Mouse (Mus musculus) liver, adult 2 months (tissue): Measurements from ENCODE around the gene Jkamp. TPM values are rescaled to one million over a fixed set of nuclear protein-coding genes. Genes with fewer than 3 reads are reported as not detected.

Experiments used
- DNase-seq: peaks from one replicate; pipeline ENCODE4 v3.0.0-alpha.2; 2011; ENCODE audit warnings: low read depth, low spot score; ENCODE audit errors: extremely low read depth
- H3K27ac ChIP-seq: fragments of 200-500 bp; replicated peaks from 2 replicates; pipeline ENCODE4 v1.5.1; 2012; ENCODE audit warnings: low read depth, mild to moderate bottlenecking, control low read depth, inconsistent platforms, low read length; ENCODE audit not compliant: insufficient read depth
- H3K27me3 ChIP-seq: fragments of 200-500 bp; 2 replicates; pipeline ENCODE4 v1.6.1; 2012; ENCODE audit warnings: mild to moderate bottlenecking, moderate library complexity, low read length, inconsistent platforms; ENCODE audit not compliant: control insufficient read depth, insufficient read depth
- H3K36me3 ChIP-seq: fragments of 200-500 bp; 2 replicates; pipeline ENCODE4 v1.6.1; 2012; ENCODE audit warnings: low read length, inconsistent platforms; ENCODE audit not compliant: control insufficient read depth, insufficient read depth
- H3K4me1 ChIP-seq: fragments of 200-500 bp; 2 replicates; pipeline ENCODE4 v1.6.1; 2011; ENCODE audit warnings: low read length; ENCODE audit not compliant: control insufficient read depth, insufficient read depth
- H3K4me3 ChIP-seq: fragments of 200-500 bp; 2 replicates; pipeline ENCODE4 v1.5.1; 2011; ENCODE audit warnings: low read depth, mild to moderate bottlenecking, control low read depth, low read length, moderate library complexity; ENCODE audit not compliant: insufficient read depth
- H3K79me2 ChIP-seq: fragments of 200-500 bp; 2 replicates; pipeline ENCODE4 v1.6.1; 2012; ENCODE audit warnings: inconsistent platforms, mild to moderate bottlenecking, low read length, moderate library complexity; ENCODE audit not compliant: control insufficient read depth, insufficient read depth
- H3K9ac ChIP-seq: fragments of 200-500 bp; 2 replicates; pipeline ENCODE4 v1.6.1; 2012; ENCODE audit warnings: low read depth, mild to moderate bottlenecking, control low read depth, inconsistent platforms, low read length
- CTCF ChIP-seq: fragments of 200-500 bp; IDR thresholded peaks from 2 replicates; pipeline ENCODE4 v1.5.1; 2011; ENCODE audit warnings: low read depth, low read length, control low read depth
- POLR2A ChIP-seq: fragments of 200-500 bp; IDR thresholded peaks from 2 replicates; pipeline ENCODE4 v1.6.1; 2011; ENCODE audit warnings: low read length, control low read depth; ENCODE audit not compliant: insufficient read depth; ENCODE audit errors: extremely low read depth
- WGBS: fragments of 180-500 bp; shearing (Covaris S2); methylation state at CpG from one replicate; pipeline ENCODE4 v1.1.7; 2018; 5-methylcytosine and 5-hydroxymethylcytosine counted together
- polyA plus RNA-seq: library from polyadenylated mRNA; depleted of rRNA; stranded (reverse); fragments of >200 nt; gene quantifications from 2 replicates; pipeline ENCODE4 v1.2.3, GENCODE M21; 2012
- total RNA-seq: library from RNA; depleted of rRNA; stranded (reverse); fragments of >200 nt; gene quantifications from 2 replicates; pipeline ENCODE4 v1.2.3, GENCODE M21; 2014

The Jkamp gene
- total and polyA plus RNA-seq, 2 experiments = 30.3 to 45.8 TPM

DNA sequence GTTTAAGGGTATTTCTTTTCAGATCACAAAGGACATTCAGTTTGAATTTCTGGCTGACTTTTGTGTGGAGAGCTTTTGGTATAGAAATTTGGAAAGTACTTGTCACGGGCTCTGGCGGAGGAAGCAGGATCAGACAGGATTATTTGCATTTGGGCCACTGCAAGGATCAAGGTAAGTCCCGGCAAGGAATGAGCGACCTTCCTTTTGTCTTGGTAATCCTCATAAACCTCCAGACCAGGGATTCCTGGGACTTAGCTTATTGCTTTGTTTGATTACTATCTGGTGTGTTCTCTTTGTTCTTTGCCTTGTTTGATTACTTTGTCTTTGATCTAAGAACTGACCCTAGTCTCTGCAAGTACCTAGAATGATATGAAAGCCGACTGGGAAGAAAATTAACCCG, 31.5 kb upstream of the Jkamp start:
- Histone ChIP-seq H3K9ac (no peak overlapping the region), H3K27me3 (no peaks in the 10 kb centered on the region), H3K27ac (no peak overlapping the region), H3K79me2 (no peaks in the 10 kb centered on the region), H3K4me1 (no peaks in the 10 kb centered on the region), H3K36me3 (no peaks in the 10 kb centered on the region), H3K4me3 (no peak overlapping the region)
- TF ChIP-seq POLR2A = no peak
- 58% methylated on average over 6 of the region's 6 CpGs for WGBS
- no peak for DNase-seq

DNA sequence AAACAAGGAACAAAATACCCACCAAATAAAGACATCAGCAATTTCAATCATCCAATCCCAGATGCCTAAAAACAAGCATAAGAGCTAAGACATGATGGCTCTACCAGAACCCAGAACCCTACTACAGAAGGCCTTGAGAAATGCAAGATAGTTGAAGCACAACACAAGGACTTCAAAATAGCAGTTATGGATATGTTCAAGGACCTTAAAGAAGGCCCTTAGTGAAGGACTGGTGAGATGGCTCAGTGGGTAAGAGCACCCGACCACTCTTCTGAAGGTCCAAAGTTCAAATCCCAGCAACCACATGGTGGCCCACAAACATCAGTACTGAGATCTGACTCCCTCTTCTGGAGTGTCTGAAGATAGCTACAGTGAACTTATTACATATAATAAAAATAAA, 27.6 kb upstream of the Jkamp start:
- Histone ChIP-seq H3K4me1 (no peaks in the 10 kb centered on the region), H3K27ac (no peak overlapping the region), H3K79me2 (no peaks in the 10 kb centered on the region), H3K9ac (no peak overlapping the region), H3K36me3 (no peaks in the 10 kb centered on the region), H3K27me3 (no peaks in the 10 kb centered on the region), H3K4me3 (no peak overlapping the region)
- TF ChIP-seq CTCF (no peak), POLR2A (no peak)
- 73% methylated on average over 1 of the region's 1 CpGs for WGBS
- no peak for DNase-seq

DNA sequence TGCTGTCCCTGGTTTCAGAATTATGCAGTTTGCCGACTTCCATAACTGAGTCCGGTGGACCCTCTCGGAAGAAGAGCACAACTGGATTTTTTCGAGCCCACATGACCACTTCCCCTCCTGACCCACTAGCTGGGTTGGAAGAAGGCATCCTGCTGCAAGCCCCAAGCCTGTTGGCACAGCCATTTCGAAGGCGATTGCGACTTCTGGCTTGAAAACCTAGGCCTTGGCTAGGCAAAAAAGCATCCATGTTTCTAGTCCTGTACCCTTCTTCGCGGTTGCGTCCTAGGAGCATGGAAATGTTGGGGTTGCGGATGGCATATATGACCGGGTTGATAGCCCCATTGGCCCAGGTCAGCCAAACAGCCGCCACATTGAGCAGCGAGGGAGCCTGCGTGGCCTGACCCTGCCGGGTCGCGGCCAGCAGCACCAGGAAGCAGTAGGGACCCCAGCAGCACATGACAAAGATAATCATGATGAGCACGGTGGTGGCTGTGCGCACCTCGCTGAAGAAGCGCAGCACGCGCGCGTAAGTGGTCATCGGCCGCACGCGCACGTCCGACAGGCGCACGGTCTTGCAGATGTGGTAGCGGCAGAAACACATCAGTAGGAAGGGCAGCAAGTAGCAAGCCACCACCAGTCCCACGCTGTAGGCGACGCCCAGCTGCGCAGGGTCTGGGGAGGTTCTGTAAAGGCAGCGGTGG, 15.6 kb upstream of the Jkamp start:
- peaks cover 4% of the 10 kb centered on the region; the same call in 1 of the 2 replicates for H3K4me1 ChIP-seq
- TF ChIP-seq CTCF (no peak), POLR2A (no peak)
- H3K27ac ChIP-seq = no peak overlapping the region
- no peaks in the 10 kb centered on the region for H3K27me3 ChIP-seq
- peaks cover 8% of the 10 kb centered on the region; the same call in 1 of the 2 replicates for H3K36me3 ChIP-seq
- no peak overlapping the region for H3K9ac ChIP-seq
- no peak for DNase-seq
- 15% methylated on average over 40 of the region's 40 CpGs for WGBS
- H3K4me3 ChIP-seq = peak overlapping the region; percentile 53; the same call in 1 of the 2 replicates
- no peaks in the 10 kb centered on the region for H3K79me2 ChIP-seq

DNA sequence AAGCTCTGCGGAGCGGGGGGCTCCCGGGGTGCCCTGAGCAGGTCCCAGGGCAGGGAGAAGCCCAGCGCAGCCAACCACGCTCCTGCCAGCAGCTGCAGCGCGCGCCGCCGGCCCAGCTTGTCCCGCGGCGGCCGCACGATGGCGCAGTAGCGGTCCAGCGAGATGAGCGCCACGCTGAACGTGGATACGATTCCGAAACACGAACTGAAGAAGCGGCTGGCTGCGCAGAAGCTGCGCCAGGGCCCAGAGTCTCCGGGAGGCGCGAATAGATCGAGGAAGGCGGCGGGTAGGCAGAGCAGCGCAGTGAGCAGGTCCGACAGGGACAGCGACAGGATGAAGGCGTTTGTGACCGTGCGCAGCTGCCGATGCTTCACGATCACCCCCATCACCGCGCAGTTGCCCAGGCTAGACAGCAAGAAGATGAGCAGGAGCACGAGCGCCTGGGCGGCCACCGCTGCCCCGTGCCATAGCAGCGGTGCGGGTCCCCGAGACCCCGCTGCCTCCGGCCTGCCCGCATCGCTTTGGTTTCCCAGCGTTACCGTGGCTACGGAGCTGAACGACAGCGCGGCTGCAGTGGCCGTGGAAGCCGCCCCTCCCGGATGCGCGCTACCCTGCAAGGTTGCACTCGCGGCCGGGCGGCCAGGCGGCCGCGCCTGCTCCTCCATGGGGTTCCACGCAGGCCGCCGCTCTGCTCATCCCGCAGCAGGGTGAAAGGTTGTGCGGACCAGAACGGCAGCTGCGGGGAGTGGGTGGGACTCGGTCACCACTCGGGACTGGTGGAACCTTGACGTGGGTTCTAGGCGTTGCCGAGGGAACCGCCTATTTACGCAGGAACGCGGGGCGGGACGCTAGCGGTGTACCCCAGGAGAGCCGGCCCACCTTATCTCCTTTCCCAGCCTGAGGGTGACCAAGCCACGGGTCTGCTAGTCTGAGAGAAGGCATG, 14.8 kb upstream of the Jkamp start, which contains the start of gene Gpr135:
Gene Gpr135, minus strand, starts transcription at position 799 of the 943 bp plus-strand sequence.
- WGBS = 5% methylated on average over 94 of the region's 94 CpGs
- H3K27me3 ChIP-seq = no peaks in the 10 kb centered on the region
- DNase-seq = peak; percentile 52
- H3K36me3 ChIP-seq = peaks cover 15% of the 10 kb centered on the region
- H3K4me1 ChIP-seq = peaks cover 4% of the 10 kb centered on the region; the same call in 1 of the 2 replicates
- H3K4me3 ChIP-seq = peak within 1 kb of the TSS; percentile 53
- peak within 1 kb of the TSS; percentile 15 for H3K9ac ChIP-seq
- no peaks in the 10 kb centered on the region for H3K79me2 ChIP-seq
- peak; percentile 88 for TF ChIP-seq CTCF
- TF ChIP-seq POLR2A = no peak
- H3K27ac ChIP-seq = no peak within 1 kb of the TSS

DNA sequence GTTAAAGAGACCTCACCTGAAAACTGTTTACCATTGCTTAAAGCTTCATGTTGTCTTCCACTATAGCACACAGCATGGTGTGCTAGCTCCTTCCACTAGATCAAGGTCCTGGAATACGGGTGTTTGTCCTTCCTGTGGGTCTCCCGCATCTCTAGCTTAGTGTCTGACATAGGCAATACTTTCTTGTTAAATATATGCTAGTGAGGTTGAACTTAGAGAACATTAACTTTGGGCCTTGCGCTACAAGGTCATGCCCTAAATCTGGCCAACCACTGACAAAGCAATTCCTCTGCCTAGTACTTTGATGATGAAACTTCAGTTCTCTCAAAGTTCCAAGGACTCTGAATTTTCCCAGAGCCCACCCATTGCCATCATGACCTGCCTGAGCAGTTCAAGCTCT, 7.1 kb upstream of the Jkamp start:
- Histone ChIP-seq H3K36me3 (peaks cover 25% of the 10 kb centered on the region), H3K27me3 (no peaks in the 10 kb centered on the region), H3K27ac (no peak overlapping the region), H3K79me2 (no peaks in the 10 kb centered on the region), H3K4me1 (peaks cover 4% of the 10 kb centered on the region; the same call in 1 of the 2 replicates), H3K9ac (no peak overlapping the region), H3K4me3 (no peak overlapping the region)
- 17% methylated on average over 3 of the region's 3 CpGs for WGBS
- no peak for TF ChIP-seq CTCF
- no peak for TF ChIP-seq POLR2A
- DNase-seq = peak; percentile 77

DNA sequence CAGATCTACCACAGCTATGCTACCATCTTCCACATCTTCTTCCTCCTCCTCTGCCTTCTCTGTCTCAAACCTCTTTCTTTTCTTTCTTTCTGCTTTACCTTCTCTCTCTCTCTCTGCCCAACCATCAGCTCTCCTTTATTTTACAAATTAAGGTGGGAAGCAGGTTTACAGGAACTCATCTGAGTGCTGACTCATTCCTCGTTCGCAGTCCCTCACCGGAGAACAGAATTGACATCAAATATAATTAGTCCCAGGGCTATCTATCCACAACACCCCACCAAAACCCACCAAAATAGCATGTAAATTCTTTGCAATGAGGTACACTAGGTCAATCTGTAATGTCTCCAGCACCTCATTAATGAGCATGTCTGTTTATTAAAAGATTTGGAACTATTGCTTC, 3.4 kb upstream of the Jkamp start:
- WGBS = 88% methylated on average over 3 of the region's 3 CpGs
- no peak overlapping the region for H3K9ac ChIP-seq
- no peak overlapping the region for H3K4me3 ChIP-seq
- H3K4me1 ChIP-seq = peaks cover 10% of the 10 kb centered on the region; the same call in 1 of the 2 replicates
- no peak for TF ChIP-seq CTCF
- TF ChIP-seq POLR2A = no peak
- peaks cover 3% of the 10 kb centered on the region; the same call in 1 of the 2 replicates for H3K36me3 ChIP-seq
- no peak overlapping the region for H3K27ac ChIP-seq
- H3K27me3 ChIP-seq = no peaks in the 10 kb centered on the region
- no peak for DNase-seq
- H3K79me2 ChIP-seq = no peaks in the 10 kb centered on the region
